Mouse (Mus musculus): ENCODE results near the gene Gjb4.

DNA sequence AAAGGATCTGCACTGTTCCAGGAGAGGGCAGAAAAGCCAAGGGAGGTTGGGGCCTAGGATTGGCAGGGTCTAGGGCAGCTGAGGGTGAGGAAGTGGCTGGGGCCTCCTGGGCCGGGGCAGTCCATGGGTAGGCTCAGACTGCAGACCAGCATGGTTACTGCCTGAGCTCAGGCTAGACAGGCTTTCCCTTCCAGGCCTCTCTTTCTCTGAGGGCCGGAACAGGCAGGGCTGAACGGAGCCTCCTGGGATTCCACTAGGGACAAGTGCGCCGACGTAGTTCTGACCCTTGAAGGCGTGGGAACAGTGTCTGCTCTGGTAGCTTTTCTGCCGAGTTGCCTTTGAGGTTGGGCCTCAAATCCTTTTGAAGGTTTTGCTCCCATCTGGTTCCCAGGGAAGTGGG lies 38.1 kb downstream of the Gjb4 start:
- TF ChIP-seq REST (IDR thresholded peaks at IDR 0.05; ENCODE audit: insufficient read depth, insufficient read length) (no peak), POLR2A (IDR thresholded peaks at IDR 0.05; ENCODE audit: insufficient read length, low read depth) (no peak), TCF3 (IDR thresholded peaks at IDR 0.05; ENCODE audit: insufficient read length, low read depth) (no peak)
